Mouse (Mus musculus) limb, embryonic 15.5 days (tissue): ENCODE data around the gene Zfp53. TPM values are rescaled to one million over a fixed set of nuclear protein-coding genes. Genes with fewer than 3 reads are reported as not detected.
"Not testable (repeated sequence)": the region's sequence is repeated elsewhere in the genome, so short reads cannot be mapped to it uniquely, and the experiment has no call there.

Experiments used
- ATAC-seq: fragments of 200-750 bp; cut with Nextera tagmentation; 2 replicates; pipeline ENCODE4 v1.8.0; 2017; ENCODE audit warnings: low read depth, moderate TSS enrichment; ENCODE audit not compliant: insufficient number of reproducible peaks, low FRiP score, low TSS enrichment
- H3K27ac ChIP-seq: fragments of 300-500 bp; sonication (generic); 2 replicates; pipeline ENCODE4 v1.5.1; 2015; ENCODE audit warnings: moderate library complexity, mild to moderate bottlenecking, inconsistent platforms
- H3K27me3 ChIP-seq: fragments of 300-500 bp; sonication (generic); 2 replicates; pipeline ENCODE4 v1.6.1; 2015; ENCODE audit warnings: inconsistent platforms
- H3K36me3 ChIP-seq: fragments of 300-500 bp; sonication (generic); 2 replicates; pipeline ENCODE4 v1.6.1; 2015; ENCODE audit warnings: inconsistent platforms
- H3K4me1 ChIP-seq: fragments of 300-500 bp; sonication (generic); 2 replicates; pipeline ENCODE4 v1.6.1; 2015; ENCODE audit warnings: inconsistent platforms
- H3K4me2 ChIP-seq: fragments of 300-500 bp; sonication (generic); 2 replicates; pipeline ENCODE4 v1.6.1; 2015; ENCODE audit warnings: mild to moderate bottlenecking, inconsistent platforms
- H3K4me3 ChIP-seq: fragments of 300-500 bp; sonication (generic); 2 replicates; pipeline ENCODE4 v1.5.1; 2015; ENCODE audit warnings: mild to moderate bottlenecking, inconsistent platforms
- H3K9ac ChIP-seq: fragments of 300-500 bp; sonication (generic); 2 replicates; pipeline ENCODE4 v1.6.1; 2015; ENCODE audit warnings: inconsistent platforms
- H3K9me3 ChIP-seq: fragments of 300-500 bp; sonication (generic); 2 replicates; pipeline ENCODE4 v1.6.1; 2016; ENCODE audit warnings: inconsistent platforms
- WGBS: fragments of 180-500 bp; shearing (Covaris S2); methylation state at CpG from one replicate; pipeline ENCODE4 v1.1.7; 2015; 5-methylcytosine and 5-hydroxymethylcytosine counted together
- polyA plus RNA-seq: library from polyadenylated mRNA; unstranded; fragments of >200 nt; fragmentation: Nextera tagmentation; extraction: Ambion mirVana; gene quantifications from 2 replicates; pipeline ENCODE4 v1.2.1, GENCODE M21; 2015

Zfp53 gene
- polyA plus RNA-seq, 1 experiment from 2014 or later, result 10.6 TPM

GRCm38 (mm10) chr17:21478103-21478777 is 10.6 kb upstream of the Zfp53 start:
- H3K4me3 ChIP-seq, H3K9ac ChIP-seq, H3K27ac ChIP-seq, H3K36me3 ChIP-seq, H3K4me1 ChIP-seq, H3K27me3 ChIP-seq, H3K9me3 ChIP-seq, ATAC-seq, H3K4me2 ChIP-seq: not testable (repeated sequence)
- 72% methylated on average over 10 of the region's 10 CpGs for WGBS

GRCm38 (mm10) chr17:21489500-21490001 is 753 bp downstream of the Zfp53 start:
- no peak for ATAC-seq
- H3K36me3 ChIP-seq, result peaks cover 4% of the 10 kb centered on the region; the same call in 1 of the 2 replicates
- no peaks in the 10 kb centered on the region for H3K9me3 ChIP-seq
- H3K27ac ChIP-seq, result no peak overlapping the region
- H3K27me3 ChIP-seq, result no peaks in the 10 kb centered on the region
- 21% methylated on average over 8 of the region's 8 CpGs for WGBS
- H3K9ac ChIP-seq, result peak overlapping the region; percentile 64
- H3K4me1 ChIP-seq, result peaks cover 6% of the 10 kb centered on the region
- peak overlapping the region; percentile 65 for H3K4me3 ChIP-seq
- H3K4me2 ChIP-seq, result peak overlapping the region; percentile 60

DNA sequence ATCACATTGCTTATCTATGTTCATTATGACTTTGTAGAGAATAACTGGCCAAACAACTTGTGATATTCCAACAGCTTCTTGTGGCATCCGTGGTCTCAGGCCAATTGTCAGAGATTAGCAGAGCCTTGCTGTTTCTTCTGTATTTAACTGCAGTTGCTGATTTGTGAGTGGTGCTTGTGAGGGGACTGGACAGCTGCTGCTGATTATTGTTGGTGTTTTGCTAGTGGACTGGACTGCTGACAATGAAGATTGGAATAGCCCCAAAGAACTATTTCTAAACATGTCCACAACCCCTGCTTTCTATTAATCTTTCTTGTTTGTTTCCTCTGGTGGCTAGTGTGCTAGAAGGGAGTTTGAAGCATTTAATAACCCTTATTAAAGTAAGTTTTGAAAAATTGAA is 12.6 kb downstream of the Zfp53 start:
- 82% methylated on average over 1 of the region's 1 CpGs for WGBS
- Histone ChIP-seq H3K9ac (no peak overlapping the region), H3K4me1 (no peaks in the 10 kb centered on the region)

DNA sequence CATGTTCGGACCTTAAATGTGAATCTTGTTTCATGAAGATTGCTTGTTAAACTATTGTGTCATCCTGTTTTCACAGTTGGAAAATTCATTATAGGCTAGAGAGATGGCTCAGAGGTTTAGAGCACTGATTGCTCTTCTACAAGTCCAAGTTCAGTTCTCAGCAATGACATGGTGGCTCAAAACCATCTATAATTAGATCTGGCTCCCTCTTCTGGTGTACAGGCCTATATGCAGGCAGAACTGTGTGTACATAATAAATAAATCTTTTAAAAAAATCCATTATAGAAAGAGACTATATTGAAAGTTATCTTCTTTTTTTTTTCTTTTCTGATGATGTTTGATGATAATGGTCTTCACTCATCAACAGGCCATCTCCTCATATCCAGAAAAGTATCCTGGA is 15.7 kb downstream of the Zfp53 start:
- Histone ChIP-seq H3K27ac (no peak overlapping the region), H3K36me3 (peaks cover 24% of the 10 kb centered on the region), H3K4me2 (no peak overlapping the region), H3K9ac (no peak overlapping the region), H3K9me3 (no peaks in the 10 kb centered on the region), H3K4me1 (no peaks in the 10 kb centered on the region), H3K4me3 (no peak overlapping the region), H3K27me3 (no peaks in the 10 kb centered on the region)
- no peak for ATAC-seq
- WGBS, result 93% methylated on average over 1 of the region's 1 CpGs

More for the DNA sequence above, 12.6 kb downstream of the Zfp53 start:
- ATAC-seq, result no peak
- H3K4me2 ChIP-seq, result no peak overlapping the region
- peaks cover 13% of the 10 kb centered on the region for H3K36me3 ChIP-seq
- no peaks in the 10 kb centered on the region for H3K27me3 ChIP-seq
- H3K9me3 ChIP-seq, result no peaks in the 10 kb centered on the region
- no peak overlapping the region for H3K27ac ChIP-seq
- H3K4me3 ChIP-seq, result no peak overlapping the region

DNA sequence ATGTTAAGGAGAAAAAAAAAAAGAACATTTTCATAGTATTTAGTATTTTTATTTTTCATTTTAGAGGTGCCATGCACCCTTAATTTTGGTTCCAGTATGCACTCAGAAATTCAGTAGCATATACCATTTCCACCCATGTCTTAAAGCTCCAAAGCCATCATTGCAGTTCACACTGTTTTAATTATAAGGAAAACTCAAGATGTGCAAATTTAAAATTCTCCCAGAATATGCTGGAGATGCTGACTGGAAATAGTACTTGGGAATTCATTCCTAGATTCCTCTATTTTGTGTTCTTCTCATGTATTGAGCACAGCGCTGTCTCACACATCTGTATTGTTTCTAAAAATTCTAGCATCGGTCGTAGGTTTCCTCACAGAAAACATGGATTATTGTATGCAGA is 17.5 kb downstream of the Zfp53 start:
- Histone ChIP-seq H3K9me3 (no peaks in the 10 kb centered on the region), H3K9ac (no peak overlapping the region), H3K4me3 (no peak overlapping the region), H3K4me2 (no peak overlapping the region), H3K4me1 (no peaks in the 10 kb centered on the region), H3K27ac (no peak overlapping the region), H3K36me3 (peaks cover 28% of the 10 kb centered on the region), H3K27me3 (no peaks in the 10 kb centered on the region)
- 91% methylated on average over 3 of the region's 3 CpGs for WGBS
- no peak for ATAC-seq

GRCm38 (mm10) chr17:21509756-21510155 is 21.0 kb downstream of the Zfp53 start:
- H3K27me3 ChIP-seq, result no peaks in the 10 kb centered on the region
- no peak for ATAC-seq
- no peak overlapping the region for H3K4me3 ChIP-seq
- no peaks in the 10 kb centered on the region for H3K4me1 ChIP-seq
- no peak overlapping the region for H3K9ac ChIP-seq
- no peaks in the 10 kb centered on the region for H3K9me3 ChIP-seq
- H3K4me2 ChIP-seq, result no peak overlapping the region
- no peak overlapping the region for H3K27ac ChIP-seq
- peaks cover 29% of the 10 kb centered on the region for H3K36me3 ChIP-seq

DNA sequence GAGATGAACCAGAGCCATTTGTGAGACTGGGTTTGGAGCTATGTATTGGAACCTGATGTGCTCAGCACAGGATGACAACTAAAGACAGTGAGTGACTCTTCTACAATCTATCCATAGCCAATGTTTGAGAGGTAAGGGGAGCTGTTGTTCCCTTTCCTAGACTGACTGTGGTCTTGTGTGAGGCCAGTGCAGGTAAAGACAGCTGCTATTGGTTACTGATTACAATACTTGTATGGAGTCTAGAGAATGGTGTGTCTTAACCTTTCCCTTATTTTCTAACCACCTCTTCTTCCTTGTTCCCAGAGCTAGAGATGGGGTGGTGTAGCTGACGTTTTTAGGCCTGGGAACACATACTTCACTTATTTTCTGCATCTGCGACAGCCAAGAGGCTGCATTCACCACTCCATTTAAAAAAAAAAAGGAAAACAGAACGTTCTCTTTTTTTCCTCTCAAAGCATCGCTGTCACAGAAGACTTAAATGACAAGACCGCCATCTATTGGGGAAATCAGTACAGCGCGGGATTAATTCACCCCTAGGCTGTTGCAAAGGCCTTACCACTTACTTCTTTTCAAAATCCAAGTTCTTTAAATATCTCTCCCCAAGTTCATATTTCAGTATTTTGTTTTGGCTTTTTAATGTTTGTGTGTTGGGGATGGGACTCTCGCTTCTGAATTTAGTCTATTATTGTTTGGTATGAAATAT is 26.8 kb downstream of the Zfp53 start:
- no peaks in the 10 kb centered on the region for H3K9me3 ChIP-seq
- no peak for ATAC-seq
- H3K4me1 ChIP-seq, result peaks cover 4% of the 10 kb centered on the region
- peak overlapping the region; percentile 52 for H3K4me3 ChIP-seq
- WGBS, result under 1% methylated on average over 8 of the region's 8 CpGs
- 0 out of 2 replicates have a peak, but pooled peaks cover 7% of the 10 kb centered on the region for H3K36me3 ChIP-seq
- H3K9ac ChIP-seq, result no peak overlapping the region
- no peaks in the 10 kb centered on the region for H3K27me3 ChIP-seq
- peak overlapping the region; percentile 95 for H3K27ac ChIP-seq
- H3K4me2 ChIP-seq, result peak overlapping the region; percentile 68

- H3K9ac ChIP-seq, result peak overlapping the region; percentile 56
- H3K4me2 ChIP-seq, result peak overlapping the region; percentile 68
- H3K9me3 ChIP-seq, result no peaks in the 10 kb centered on the region
- peak overlapping the region; percentile 95 for H3K27ac ChIP-seq
- no peaks in the 10 kb centered on the region for H3K36me3 ChIP-seq
- peaks cover 4% of the 10 kb centered on the region for H3K4me1 ChIP-seq
- ATAC-seq, result peak; percentile 88
- under 1% methylated on average over 37 of the region's 37 CpGs for WGBS
- peak overlapping the region; percentile 52 for H3K4me3 ChIP-seq
- H3K27me3 ChIP-seq, result no peaks in the 10 kb centered on the region
These were observed 27.7 kb downstream of the Zfp53 start for GRCm38 (mm10) chr17:21516201-21517129.

DNA sequence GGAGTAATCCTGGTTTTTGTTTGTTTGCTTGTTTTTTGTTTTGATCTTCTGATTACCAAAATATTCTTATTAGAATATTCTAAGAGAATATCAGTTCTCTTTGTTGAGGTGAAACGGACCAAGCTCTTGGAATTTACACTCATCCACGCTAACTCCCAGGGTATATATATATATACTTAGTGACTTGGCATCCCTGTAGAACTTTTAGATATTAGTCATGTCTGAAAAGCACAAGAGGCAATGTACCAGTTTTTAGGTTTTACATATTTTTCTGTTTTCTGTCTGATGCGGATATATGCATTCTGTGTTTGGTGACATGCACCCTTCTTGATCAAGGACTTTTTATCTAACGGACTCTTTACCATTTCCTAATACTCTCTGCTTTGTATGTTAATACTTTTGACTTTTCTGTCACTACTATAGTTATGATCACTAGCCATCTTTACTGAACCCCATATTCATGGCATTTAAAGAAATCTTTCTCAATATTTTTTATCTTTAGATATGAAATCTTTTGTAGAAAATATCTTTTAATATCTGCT is 28.4 kb downstream of the Zfp53 start:
- peak overlapping the region; percentile 56 for H3K9ac ChIP-seq
- no peaks in the 10 kb centered on the region for H3K36me3 ChIP-seq
- H3K27ac ChIP-seq, result peak overlapping the region; percentile 95
- H3K4me1 ChIP-seq, result peaks cover 4% of the 10 kb centered on the region
- 37% methylated on average over 4 of the region's 4 CpGs for WGBS
- peak overlapping the region; percentile 68 for H3K4me2 ChIP-seq
- H3K4me3 ChIP-seq, result peak overlapping the region; percentile 52
- no peaks in the 10 kb centered on the region for H3K27me3 ChIP-seq
- no peak for ATAC-seq
- H3K9me3 ChIP-seq, result no peaks in the 10 kb centered on the region

GRCm38 (mm10) chr17:21526270-21526669 is 37.5 kb downstream of the Zfp53 start:
- H3K27me3 ChIP-seq, result no peaks in the 10 kb centered on the region
- no peak overlapping the region for H3K9ac ChIP-seq
- H3K4me1 ChIP-seq, result 0 out of 2 replicates have a peak, but pooled peaks cover under 1% of the 10 kb centered on the region
- no peak for ATAC-seq
- H3K4me2 ChIP-seq, result no peak overlapping the region
- no peaks in the 10 kb centered on the region for H3K36me3 ChIP-seq
- H3K27ac ChIP-seq, result no peak overlapping the region
- H3K4me3 ChIP-seq, result no peak overlapping the region
- no peaks in the 10 kb centered on the region for H3K9me3 ChIP-seq

DNA sequence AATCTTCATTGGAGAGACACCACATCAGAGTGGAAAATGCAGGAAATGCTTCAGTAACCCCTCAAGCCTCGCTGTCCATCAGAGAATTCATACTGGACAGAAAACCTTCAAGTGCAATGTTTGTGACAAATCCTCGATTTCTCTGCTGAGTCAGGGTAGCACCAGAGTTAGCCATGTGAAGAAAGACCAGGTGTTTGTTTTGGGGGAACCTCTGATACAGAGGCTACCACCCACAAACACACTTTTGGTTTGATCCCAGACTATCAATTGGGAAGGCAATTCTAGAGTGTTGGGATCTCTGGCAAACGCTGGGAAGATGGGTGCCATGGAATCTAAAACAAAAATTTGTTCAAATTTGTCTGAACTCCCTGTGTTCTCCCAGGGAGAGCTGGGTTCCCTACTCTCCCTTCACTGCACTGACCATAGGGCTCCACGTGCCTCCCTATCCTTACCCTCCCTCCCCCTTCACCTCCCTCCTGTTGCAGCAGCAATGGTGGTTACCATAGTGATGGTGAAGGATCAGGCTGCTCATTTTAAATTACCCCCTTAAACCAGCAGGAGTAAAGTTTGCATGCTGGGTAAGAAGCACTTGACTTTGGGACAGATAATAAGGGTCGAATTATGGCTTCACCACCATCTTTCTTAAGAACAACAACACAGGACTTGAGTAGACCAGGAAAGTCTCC is 42.0 kb downstream of the Zfp53 start:
- no peak for ATAC-seq
- WGBS, result 74% methylated on average over 5 of the region's 5 CpGs
- no peak overlapping the region for H3K4me2 ChIP-seq
- H3K27me3 ChIP-seq, result no peaks in the 10 kb centered on the region
- H3K27ac ChIP-seq, result no peak overlapping the region
- H3K9ac ChIP-seq, result no peak overlapping the region
- H3K4me1 ChIP-seq, result peaks cover 22% of the 10 kb centered on the region
- H3K4me3 ChIP-seq, result no peak overlapping the region
- H3K36me3 ChIP-seq, result no peaks in the 10 kb centered on the region
- H3K9me3 ChIP-seq, result no peaks in the 10 kb centered on the region
